Mouse (Mus musculus): Measurements from ENCODE around the gene Cdh8. TPM values are rescaled to one million over a fixed set of nuclear protein-coding genes. Genes with fewer than 3 reads are reported as not detected.

Gene Cdh8
- total and polyA plus RNA-seq, 3 experiments, result not detected

- TF ChIP-seq ETS1 (IDR thresholded peaks at IDR 0.05; ENCODE audit: low read depth, low read length) (0 out of 2 replicates have a peak, but pooled peaks have one; percentile 14), EP300 (IDR thresholded peaks at IDR 0.05; ENCODE audit: low read depth in 1 of 2, low read length in 2 of 2) (peak; percentile 67 to 80), HCFC1 (IDR thresholded peaks at IDR 0.05; ENCODE audit: low read depth, low read length) (no peak), MYB (IDR thresholded peaks at IDR 0.05; ENCODE audit: low read depth, low read length) (no peak), MAFK (IDR thresholded peaks at IDR 0.05; ENCODE audit: borderline replicate concordance, low read depth, low read length) (no peak), ELF1 (IDR thresholded peaks at IDR 0.05; ENCODE audit: low read depth, low read length) (no peak), POLR2AphosphoS2 (IDR thresholded peaks at IDR 0.05; ENCODE audit: low read length) (no peak), NRF1 (IDR thresholded peaks at IDR 0.05; ENCODE audit: insufficient read depth, low read depth, low read length, poor library complexity, severe bottlenecking) (no peak)
Measured at GRCm38 (mm10) chr8:99048664-99049363, 367.5 kb downstream of the Cdh8 start (continued).

- H3K27me3 ChIP-seq (ENCODE audit: control insufficient read depth in 1 of 2, insufficient read depth in 2 of 2, low read length in 2 of 2), result no peaks in the 10 kb centered on the region
- no peak for TF ChIP-seq CHD2 (IDR thresholded peaks at IDR 0.05; ENCODE audit: low read length)
- no peak for TF ChIP-seq GABPA (IDR thresholded peaks at IDR 0.05; ENCODE audit: low read depth, low read length)
- no peak for TF ChIP-seq ELF1 (IDR thresholded peaks at IDR 0.05; ENCODE audit: low read depth, low read length)
- TF ChIP-seq ZKSCAN1 (IDR thresholded peaks at IDR 0.05; ENCODE audit: low read depth, low read length), result no peak
- no peak for TF ChIP-seq JUND (IDR thresholded peaks at IDR 0.05; ENCODE audit: low read depth, low read length)
- no peak for TF ChIP-seq TBP (IDR thresholded peaks at IDR 0.05; ENCODE audit: low read depth, low read length)
- no peak for TF ChIP-seq KAT2A (conservative IDR thresholded peaks at IDR 0.05; ENCODE audit: low read depth, low read length)
- no peak for TF ChIP-seq E2F4 (IDR thresholded peaks at IDR 0.05; ENCODE audit: borderline replicate concordance, low read depth, low read length)
- TF ChIP-seq RAD21 (IDR thresholded peaks at IDR 0.05; ENCODE audit: low read depth, low read length), result no peak
- TF ChIP-seq EP300 (IDR thresholded peaks at IDR 0.05; ENCODE audit: low read depth in 1 of 2, low read length in 2 of 2), result no peak
- TF ChIP-seq ETS1 (IDR thresholded peaks at IDR 0.05; ENCODE audit: low read depth, low read length), result no peak
- TF ChIP-seq MAZ (IDR thresholded peaks at IDR 0.05; ENCODE audit: low read depth, low read length), result no peak
- TF ChIP-seq ZNF384 (IDR thresholded peaks at IDR 0.05; ENCODE audit: low read depth, low read length), result no peak
- TF ChIP-seq POLR2A (IDR thresholded peaks at IDR 0.05; ENCODE audit: control insufficient read depth in 1 of 2, insufficient read depth in 1 of 2, low read depth in 1 of 2, low read length in 2 of 2, poor library complexity in 1 of 2), result no peak
- TF ChIP-seq MYC (IDR thresholded peaks at IDR 0.05; ENCODE audit: low read depth, low read length), result no peak
- no peak for TF ChIP-seq SMC3 (IDR thresholded peaks at IDR 0.05; ENCODE audit: low read depth, low read length)
- TF ChIP-seq USF2 (IDR thresholded peaks at IDR 0.05; ENCODE audit: borderline replicate concordance in 1 of 2, insufficient read depth in 1 of 2, low read depth in 1 of 2, low read length in 2 of 2), result no peak
- no peak for TF ChIP-seq POLR2AphosphoS5 (IDR thresholded peaks at IDR 0.05; ENCODE audit: borderline replicate concordance, low read depth, low read length)
- no peak for TF ChIP-seq NELFE (IDR thresholded peaks at IDR 0.05; ENCODE audit: low read depth, low read length)
Measured at GRCm38 (mm10) chr8:99040423-99040822, 375.8 kb downstream of the Cdh8 start.

More at GRCm38 (mm10) chr8:99040423-99040822, 375.8 kb downstream of the Cdh8 start:
- no peak overlapping the region for H3K4me3 ChIP-seq (ENCODE audit: control insufficient read depth in 1 of 2, insufficient read depth in 1 of 2, low read depth in 2 of 2, low read length in 2 of 2)
- H3K36me3 ChIP-seq (ENCODE audit: control insufficient read depth in 1 of 2, insufficient read depth in 2 of 2, low read length in 2 of 2), result no peaks in the 10 kb centered on the region
- H3K9me3 ChIP-seq (replicated peaks; ENCODE audit: insufficient read depth, low read length), result no peaks in the 10 kb centered on the region
- H3K9ac ChIP-seq (ENCODE audit: control insufficient read depth, low read depth, low read length, poor library complexity, severe bottlenecking), result no peak overlapping the region
- no peaks in the 10 kb centered on the region for H3K79me2 ChIP-seq (ENCODE audit: control insufficient read depth, insufficient read depth, low read length, poor library complexity)
- H3K27ac ChIP-seq (ENCODE audit: control insufficient read depth, low read depth, low read length), result no peak overlapping the region
- no peak for DNase-seq (ENCODE audit: low read depth, low spot score)
- no peaks in the 10 kb centered on the region for H3K4me1 ChIP-seq (ENCODE audit: control insufficient read depth in 1 of 2, insufficient read depth in 2 of 2, low read length in 2 of 2)
